Mouse (Mus musculus): Measurements from ENCODE around the gene Fam161b.

DNA sequence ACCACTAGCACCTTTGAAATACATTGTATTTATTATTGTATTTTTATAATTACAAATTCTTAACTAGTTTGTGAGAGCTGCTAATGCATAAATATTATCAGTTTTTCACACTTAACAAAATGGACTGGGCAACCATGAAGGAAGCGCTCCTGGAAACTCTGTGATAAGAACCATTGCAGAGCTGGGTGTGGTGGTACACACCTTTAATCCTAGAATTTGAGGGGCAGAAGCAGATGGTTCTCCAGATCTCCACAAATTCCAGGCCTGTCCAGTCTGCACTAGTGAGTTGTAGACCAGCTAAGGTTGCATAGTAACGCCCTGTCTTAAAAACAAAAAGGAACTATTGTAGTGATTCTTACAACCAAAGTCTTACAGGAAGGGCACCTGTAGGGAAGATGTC lies 62.4 kb downstream of the Fam161b start:
- TF ChIP-seq CHD2 (IDR thresholded peaks at IDR 0.05; ENCODE audit: low read depth, low read length) (no peak), HCFC1 (IDR thresholded peaks at IDR 0.05; ENCODE audit: borderline replicate concordance, insufficient read depth, low read length) (no peak), MAFK (IDR thresholded peaks at IDR 0.05; ENCODE audit: insufficient read depth, low read depth, low read length) (no peak), ZNF384 (IDR thresholded peaks at IDR 0.05; ENCODE audit: low read depth, low read length) (no peak), ZC3H11A (IDR thresholded peaks at IDR 0.05; ENCODE audit: borderline replicate concordance, low read depth, low read length) (no peak)

All from ES-E14 (cell line).